Mouse (Mus musculus): ENCODE measurements at regions not wholly inside any gene's neighbourhood (a gene's known extent, or its start where the extent isn't known, plus 50 kb on each side); places are given as distances from the start of the nearest gene placed in this dataset.

GRCm38 (mm10) chr16:71622664-71623063 lies 685.4 kb upstream of the Robo1 start:
- DNase-seq (ENCODE audit: low spot score): no peak

GRCm38 (mm10) chr16:71640361-71640760 lies 667.7 kb upstream of the Robo1 start:
- no peak for DNase-seq (ENCODE audit: low spot score)

GRCm38 (mm10) chr16:71643223-71643622 lies 664.9 kb upstream of the Robo1 start:
- peak; percentile 2 for DNase-seq (ENCODE audit: low spot score)

- no peak for DNase-seq (ENCODE audit: low spot score)
These were observed 629.9 kb upstream of the Robo1 start for GRCm38 (mm10) chr16:71678075-71678701.

GRCm38 (mm10) chr16:71693464-71693863 lies 614.6 kb upstream of the Robo1 start:
- DNase-seq (ENCODE audit: low spot score): no peak

- DNase-seq (ENCODE audit: low spot score): no peak
These were observed 602.3 kb upstream of the Robo1 start for GRCm38 (mm10) chr16:71705846-71706245.

- DNase-seq (ENCODE audit: low spot score): no peak
These were observed 598.4 kb upstream of the Robo1 start for GRCm38 (mm10) chr16:71709684-71710083.

GRCm38 (mm10) chr16:71711879-71712278 lies 596.2 kb upstream of the Robo1 start:
- DNase-seq (ENCODE audit: low spot score): no peak

- no peak for DNase-seq (ENCODE audit: low spot score)
These were observed 590.9 kb upstream of the Robo1 start for GRCm38 (mm10) chr16:71717207-71717606.

- DNase-seq (ENCODE audit: low spot score): no peak
These were observed 583.2 kb upstream of the Robo1 start for GRCm38 (mm10) chr16:71724898-71725297.

- DNase-seq (ENCODE audit: low spot score): no peak
These were observed 570.2 kb upstream of the Robo1 start for GRCm38 (mm10) chr16:71737941-71738340.

- no peak for DNase-seq (ENCODE audit: low spot score)
These were observed 569.0 kb upstream of the Robo1 start for GRCm38 (mm10) chr16:71739104-71739503.

- no peak for DNase-seq (ENCODE audit: low spot score)
These were observed 527.2 kb upstream of the Robo1 start for GRCm38 (mm10) chr16:71780945-71781344.

- no peak for DNase-seq (ENCODE audit: low spot score)
These were observed 495.3 kb upstream of the Robo1 start for GRCm38 (mm10) chr16:71812840-71813239.

- DNase-seq (ENCODE audit: low spot score): no peak
These were observed 472.8 kb upstream of the Robo1 start for GRCm38 (mm10) chr16:71835325-71835724.

- DNase-seq (ENCODE audit: low spot score): no peak
These were observed 458.0 kb upstream of the Robo1 start for GRCm38 (mm10) chr16:71850097-71850496.

GRCm38 (mm10) chr16:71851590-71852190 lies 456.4 kb upstream of the Robo1 start:
- no peak for DNase-seq (ENCODE audit: low spot score)

- DNase-seq (ENCODE audit: low spot score): no peak
These were observed 450.2 kb upstream of the Robo1 start for GRCm38 (mm10) chr16:71857877-71858276.

- DNase-seq (ENCODE audit: low spot score): no peak
These were observed 447.9 kb upstream of the Robo1 start for GRCm38 (mm10) chr16:71860205-71860604.

GRCm38 (mm10) chr16:71885701-71886100 lies 422.4 kb upstream of the Robo1 start:
- DNase-seq (ENCODE audit: low spot score): no peak

GRCm38 (mm10) chr16:71889679-71890078 lies 418.4 kb upstream of the Robo1 start:
- no peak for DNase-seq (ENCODE audit: low spot score)

- no peak for DNase-seq (ENCODE audit: low spot score)
These were observed 385.0 kb upstream of the Robo1 start for GRCm38 (mm10) chr16:71923111-71923510.

- no peak for DNase-seq (ENCODE audit: low spot score)
These were observed 363.9 kb upstream of the Robo1 start for GRCm38 (mm10) chr16:71944165-71944564.

- DNase-seq (ENCODE audit: low spot score): no peak
These were observed 363.3 kb upstream of the Robo1 start for GRCm38 (mm10) chr16:71944846-71945245.

Data from layer of hippocampus, adult 9-10 months (tissue).